10 mouse cellular contexts compared by ENCODE assay signal in genomic region chr15:96848150-96848549, GRCm38 (mm10).
DNase-seq lines count a peak whose midpoint lies in the region; TF ChIP-seq lines count a peak whose summit lies in the region.
"Had no signal": no experiment of that assay in that cellular context is flagged by ENCODE, and none has a peak within 500 bp of the region (broad histone marks: within the 10 kb centered on the region; RNA-seq: fewer than 3 reads in every experiment).

No protein-coding gene starts in this region.

- peak; percentile 39 for TF ChIP-seq CTCF in left cerebral cortex, adult 2 months (IDR thresholded peaks at IDR 0.05)

- intact Hi-C loops in left cerebral cortex, adult 2 months (cut with DNase I) = no loop called here
- intact Hi-C loops in left cerebral cortex, postnatal 36 days (cut with DNase I) = no loop called here

- DNase-seq in adrenal gland, postnatal 10 days = peak; percentile 33
- DNase-seq in adrenal gland, adult 18-20 months (ENCODE audit: low spot score in 2 of 2) = no peak
- DNase-seq in left cerebral cortex, adult 2 months (ENCODE audit: extremely low spot score in 1 of 2, low spot score in 2 of 2) = no peak
- no peak for DNase-seq in left cerebral cortex, postnatal 36 days (ENCODE audit: low spot score in 2 of 2)
- DNase-seq in c-Kit-positive CD71-positive TER-119-negative erythroid progenitor cells, embryonic 14.5 days (ENCODE audit: low read depth) = peak; percentile 34
- peak; percentile 39 for DNase-seq in naive thymus-derived CD4-positive, alpha-beta T cell, adult 2 months (ENCODE audit: low read depth)
- no peak for DNase-seq in urinary bladder, postnatal 25 days (ENCODE audit: low spot score)
- DNase-seq in urinary bladder, postnatal 36 days (ENCODE audit: low spot score in 2 of 2) = no peak

- no peak overlapping the region for H3K27ac ChIP-seq in left cerebral cortex, adult 2 months
- H3K27ac ChIP-seq: heart, embryonic 15.5 days; midbrain, embryonic 12.5 days had no signal

- H3K4me3 ChIP-seq in left cerebral cortex, adult 2 months = no peak overlapping the region
- H3K4me3 ChIP-seq: heart, embryonic 15.5 days; midbrain, embryonic 12.5 days had no signal

Comparison
In these comparisons a context has a peak if more than half of its experiments do, and no peak if none do; other contexts are left out.
1. DNase-seq: peak in adrenal gland, postnatal 10 days (single experiment), c-Kit-positive CD71-positive TER-119-negative erythroid progenitor cells, embryonic 14.5 days (single experiment) and naive thymus-derived CD4-positive, alpha-beta T cell, adult 2 months (single experiment); none in adrenal gland, adult 18-20 months (0 of 2), left cerebral cortex, adult 2 months (0 of 2), left cerebral cortex, postnatal 36 days (0 of 2), urinary bladder, postnatal 25 days (single experiment) and urinary bladder, postnatal 36 days (0 of 2).